Mouse (Mus musculus): Measurements from ENCODE around the gene Dnah17.
A peak's percentile ranks its signal among the peaks of the same experiment; 100 is the strongest.

GRCm38 (mm10) chr11:118021806-118022205 lies 108.6 kb downstream of the Dnah17 start:
- TF ChIP-seq CTCF (IDR thresholded peaks at IDR 0.05; ENCODE audit: low read depth) = peak; percentile 96
- TF ChIP-seq EP300 (IDR thresholded peaks at IDR 0.05; ENCODE audit: low read depth) = no peak

All from liver, postnatal 0 days (tissue).